Mouse (Mus musculus): ENCODE data around the gene Siah3. TPM values are rescaled to one million over a fixed set of nuclear protein-coding genes. Genes with fewer than 3 reads are reported as not detected.
A peak's percentile ranks its signal among the peaks of the same experiment; 100 is the strongest.
"Not testable (repeated sequence)": the region's sequence is repeated elsewhere in the genome, so short reads cannot be mapped to it uniquely, and the experiment has no call there.

Gene Siah3
- total RNA-seq (2021): 1 to 10 TPM; 7.7 to 8.5 TPM
- long read RNA-seq, experiment 1, full-length matches to known transcripts: 1 of 4 reads
- long read RNA-seq, experiment 1, partial matches to known transcripts: 0 of 4 reads
- long read RNA-seq, experiment 1, other reads (novel, unspliced or antisense): 3 of 4 reads
- long read RNA-seq, experiment 2, full-length matches to known transcripts: 10 of 12 reads
- long read RNA-seq, experiment 2, partial matches to known transcripts: 2 of 12 reads
- long read RNA-seq, experiment 2, other reads (novel, unspliced or antisense): 0 of 12 reads

DNA sequence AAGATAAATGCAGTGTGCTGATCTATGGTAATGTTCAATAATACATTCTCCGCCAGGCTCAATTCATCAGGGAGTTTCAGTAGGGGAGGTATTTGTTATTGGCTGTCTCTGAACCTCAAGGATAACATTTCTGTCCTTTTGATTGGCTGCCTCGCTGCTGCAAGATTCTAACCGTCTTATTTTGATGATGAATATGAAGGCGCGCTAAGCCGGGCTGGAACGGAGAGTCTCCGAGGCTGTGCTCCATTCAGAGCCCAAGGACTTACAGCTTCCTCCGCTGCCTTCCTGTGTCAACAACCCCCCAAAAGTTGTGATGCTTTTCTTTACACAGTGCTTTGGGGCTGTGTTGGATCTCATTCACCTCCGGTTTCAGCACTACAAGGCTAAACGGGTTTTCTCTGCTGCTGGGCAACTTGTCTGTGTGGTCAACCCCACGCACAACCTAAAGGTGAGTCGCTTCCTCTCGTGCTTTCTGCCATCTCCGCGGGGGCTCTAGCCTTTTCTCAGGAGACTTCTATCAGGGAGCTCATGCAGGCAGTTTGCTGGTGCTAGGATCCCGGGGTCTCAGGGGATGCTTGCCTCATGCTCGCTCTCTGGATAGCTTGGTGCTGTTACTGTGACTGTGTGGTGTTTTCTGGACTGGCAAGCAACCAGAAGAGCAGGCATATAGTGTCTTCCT lies at the start of gene Siah3:
Gene Siah3 (plus strand): TSS at position 240 of the 679 bp plus-strand sequence.
- 0 out of 2 replicates have a peak, but pooled peaks have one; percentile 11 for TF ChIP-seq CTCF (conservative IDR thresholded peaks at IDR 0.05)
- peak; percentile 51 to 68 for DNase-seq (ENCODE audit: low spot score in 2 of 2)
- H3K4me3 ChIP-seq: peak within 1 kb of the TSS; percentile 72
- peak within 1 kb of the TSS; percentile 93 for H3K27ac ChIP-seq

DNA sequence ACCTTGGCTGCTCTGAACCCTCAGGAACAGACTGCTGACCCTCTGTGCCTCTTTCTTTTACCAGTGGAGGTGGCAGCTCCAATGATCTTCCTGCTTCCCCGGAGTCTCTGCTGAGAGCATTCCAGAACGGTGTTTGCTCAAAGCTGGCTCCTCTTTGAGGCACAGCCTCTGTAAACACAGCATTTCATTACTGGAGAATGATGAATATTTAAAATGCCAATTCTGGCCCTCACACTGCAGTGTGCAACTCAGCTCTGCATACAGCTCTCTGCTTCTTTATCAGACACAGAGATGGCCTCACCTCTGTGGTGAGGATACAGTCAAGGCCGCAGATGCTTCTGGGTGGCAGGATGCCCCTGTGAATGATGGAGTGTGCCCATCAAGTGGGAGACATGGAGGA lies 46.0 kb upstream of the Siah3 start:
- DNase-seq (ENCODE audit: low spot score in 2 of 2): no peak
- Histone ChIP-seq H3K27ac (no peak overlapping the region), H3K4me3 (no peak overlapping the region)
- TF ChIP-seq CTCF (conservative IDR thresholded peaks at IDR 0.05): no peak

DNA sequence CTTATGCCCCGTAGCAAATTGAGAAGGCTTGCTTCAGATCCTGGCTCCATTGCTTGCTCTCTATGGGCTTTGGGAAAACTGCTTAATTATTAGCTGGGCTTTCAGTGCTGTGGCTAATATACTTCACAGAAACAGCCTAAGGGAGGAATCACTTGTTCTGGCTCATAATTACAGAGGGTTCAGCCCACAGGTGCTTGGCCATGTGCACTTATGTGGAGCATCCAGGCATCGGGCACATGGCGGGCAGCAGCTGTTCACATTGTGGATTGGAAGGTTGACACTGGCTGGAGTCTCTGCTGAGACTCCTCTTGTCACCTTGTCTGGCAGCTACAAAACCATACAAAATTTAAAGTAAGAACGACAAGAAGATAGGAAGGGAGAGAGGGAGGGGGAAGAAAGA lies 45.4 kb upstream of the Siah3 start:
- no peak overlapping the region for H3K4me3 ChIP-seq
- TF ChIP-seq CTCF (conservative IDR thresholded peaks at IDR 0.05): no peak
- no peak for DNase-seq (ENCODE audit: low spot score in 2 of 2)
- H3K27ac ChIP-seq: no peak overlapping the region

DNA sequence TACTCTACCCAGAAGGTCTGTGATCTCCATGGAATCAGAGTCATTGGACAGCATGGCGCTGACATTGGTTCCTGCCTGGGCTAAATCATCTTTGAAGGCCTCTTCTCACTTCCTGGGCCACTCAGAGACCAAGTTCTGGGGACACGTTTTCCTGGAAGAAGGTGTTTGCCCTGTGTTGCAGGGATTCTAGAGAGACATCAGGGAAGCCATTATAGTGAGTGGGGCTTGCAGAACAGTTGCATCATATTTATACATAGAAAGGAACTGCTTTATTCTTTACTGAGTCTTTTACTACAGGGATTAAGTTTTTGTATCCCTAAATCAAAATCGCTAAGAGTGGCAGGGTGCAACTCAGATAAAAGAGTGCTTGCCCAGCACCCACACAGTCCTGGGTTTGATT lies 37.1 kb upstream of the Siah3 start:
- TF ChIP-seq CTCF (conservative IDR thresholded peaks at IDR 0.05): no peak
- Histone ChIP-seq H3K4me3 (no peak overlapping the region), H3K27ac (no peak overlapping the region)
- no peak for DNase-seq (ENCODE audit: low spot score in 2 of 2)

DNA sequence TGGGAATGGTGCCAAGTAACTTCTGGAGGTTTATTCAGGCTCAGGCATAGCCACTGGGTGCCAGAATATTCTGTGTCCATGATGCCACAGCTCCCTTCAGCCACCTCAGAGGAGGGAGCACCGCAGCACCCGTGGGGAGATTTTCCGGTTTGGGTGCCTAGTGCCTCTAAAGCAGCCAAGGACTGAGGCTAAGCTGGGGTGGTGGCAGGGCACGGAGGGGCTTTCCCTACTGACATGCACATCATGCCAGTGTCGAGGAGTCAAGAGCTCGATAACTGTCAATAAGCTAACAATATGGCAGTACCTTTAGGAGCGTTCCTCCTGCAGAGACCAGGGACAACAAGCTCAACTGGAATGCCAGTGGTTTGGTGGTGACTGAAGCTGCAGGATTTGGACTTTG lies 35.9 kb upstream of the Siah3 start:
- no peak for TF ChIP-seq CTCF (conservative IDR thresholded peaks at IDR 0.05)
- H3K27ac ChIP-seq: peak overlapping the region; percentile 65; the same call in 1 of the 2 replicates
- no peak overlapping the region for H3K4me3 ChIP-seq
- DNase-seq (ENCODE audit: low spot score in 2 of 2): no peak

DNA sequence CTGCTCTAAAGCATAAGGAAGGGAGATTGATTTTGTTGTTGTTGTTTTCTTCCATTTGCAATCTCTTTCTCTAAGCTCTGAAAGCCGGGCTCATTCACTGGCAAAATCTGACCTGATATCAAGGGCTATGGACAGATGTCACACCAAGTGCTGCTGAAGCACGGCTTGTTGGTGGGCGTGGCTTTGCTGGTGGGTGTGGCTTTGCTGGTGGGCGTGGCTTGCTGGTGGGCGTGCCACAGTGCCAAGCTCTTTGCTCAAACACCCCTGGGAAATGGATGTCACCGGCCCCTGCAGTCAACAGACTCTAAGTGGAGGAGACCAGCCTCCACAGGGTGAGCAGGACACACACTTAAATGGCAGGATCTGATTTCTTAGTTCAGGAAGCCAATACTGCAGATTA lies 35.0 kb upstream of the Siah3 start:
- Histone ChIP-seq H3K4me3 (no peak overlapping the region), H3K27ac (peak overlapping the region; percentile 25; the same call in 1 of the 2 replicates)
- no peak for TF ChIP-seq CTCF (conservative IDR thresholded peaks at IDR 0.05)
- no peak for DNase-seq (ENCODE audit: low spot score in 2 of 2)

DNA sequence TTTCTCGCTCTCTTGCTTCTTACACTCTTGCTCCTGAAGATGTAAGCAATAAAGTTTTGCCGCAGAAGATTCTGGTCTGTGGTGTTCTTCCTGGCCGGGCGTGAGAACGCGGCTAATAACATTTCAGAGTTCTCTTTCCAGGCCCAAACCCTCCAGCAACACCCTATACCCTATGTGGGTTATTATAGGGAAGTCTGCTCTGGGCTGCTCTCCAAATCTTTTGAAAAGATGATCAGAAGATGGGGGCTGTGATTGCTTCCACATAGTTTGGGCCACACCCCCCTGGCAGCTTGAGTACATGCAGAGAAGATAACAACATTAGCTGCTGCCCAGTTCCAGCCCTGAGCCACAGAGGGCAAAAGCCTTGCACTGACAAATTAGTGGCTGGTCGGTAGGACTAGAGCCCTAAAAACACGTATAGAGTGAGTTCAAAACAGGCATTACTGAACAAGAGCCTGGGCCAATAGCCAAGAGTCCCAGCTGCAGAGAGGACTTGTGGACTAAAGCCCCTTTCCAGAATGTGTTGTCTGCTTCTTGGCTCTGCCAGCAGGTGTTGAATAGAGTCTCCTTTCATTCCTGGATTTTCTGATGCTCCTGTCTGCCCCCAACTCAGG lies 24.5 kb upstream of the Siah3 start:
- no peak for TF ChIP-seq CTCF (conservative IDR thresholded peaks at IDR 0.05)
- DNase-seq (ENCODE audit: low spot score in 2 of 2): no peak
- H3K4me3 ChIP-seq: no peak overlapping the region
- no peak overlapping the region for H3K27ac ChIP-seq

DNA sequence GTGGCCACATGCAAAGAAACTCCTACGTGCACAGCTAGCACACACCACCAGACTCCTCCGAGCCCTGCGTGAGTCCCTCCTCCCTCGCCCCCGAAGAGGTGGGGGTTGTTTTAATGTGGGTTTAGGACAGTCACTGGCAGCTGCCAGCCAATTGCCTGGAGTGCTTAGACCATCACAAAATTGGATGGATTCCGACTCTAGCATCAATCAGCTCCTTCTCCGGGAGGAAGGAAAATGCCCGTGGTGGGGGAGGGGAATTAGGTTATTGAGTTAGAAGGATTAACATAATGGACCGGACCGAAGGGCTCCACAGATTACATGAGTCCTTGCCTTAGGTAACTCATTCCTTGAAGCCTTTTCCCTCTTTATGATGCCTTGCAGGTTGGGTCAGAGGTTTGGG lies 22.9 kb upstream of the Siah3 start:
- Histone ChIP-seq H3K4me3 (no peak overlapping the region), H3K27ac (peak overlapping the region; percentile 5; the same call in 1 of the 2 replicates)
- DNase-seq (ENCODE audit: low spot score in 2 of 2): peak in 1 of 2 experiments; percentile 11
- no peak for TF ChIP-seq CTCF (conservative IDR thresholded peaks at IDR 0.05)

DNA sequence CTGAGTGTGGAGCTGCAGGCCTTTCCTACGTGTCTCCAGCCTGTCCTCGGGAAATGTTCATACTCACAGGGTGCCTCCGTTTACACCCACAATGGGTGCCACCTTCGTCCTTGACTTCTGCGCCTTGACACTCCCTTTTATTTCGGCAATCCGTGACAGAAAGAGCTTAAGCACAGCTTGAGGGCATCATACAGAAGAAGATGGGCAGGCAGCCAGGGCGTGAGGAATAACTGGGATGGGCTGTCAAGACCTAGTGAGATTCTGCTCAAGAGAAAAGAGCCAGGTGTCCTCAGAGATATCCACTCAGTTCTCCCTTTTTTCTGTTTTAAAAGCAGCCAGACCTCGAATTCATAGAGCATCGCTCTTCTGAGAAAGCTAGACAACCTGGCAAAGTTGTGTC lies 21.2 kb upstream of the Siah3 start:
- peak in 1 of 2 experiments; percentile 4 for DNase-seq (ENCODE audit: low spot score in 2 of 2)
- H3K27ac ChIP-seq: no peak overlapping the region
- TF ChIP-seq CTCF (conservative IDR thresholded peaks at IDR 0.05): no peak
- no peak overlapping the region for H3K4me3 ChIP-seq

DNA sequence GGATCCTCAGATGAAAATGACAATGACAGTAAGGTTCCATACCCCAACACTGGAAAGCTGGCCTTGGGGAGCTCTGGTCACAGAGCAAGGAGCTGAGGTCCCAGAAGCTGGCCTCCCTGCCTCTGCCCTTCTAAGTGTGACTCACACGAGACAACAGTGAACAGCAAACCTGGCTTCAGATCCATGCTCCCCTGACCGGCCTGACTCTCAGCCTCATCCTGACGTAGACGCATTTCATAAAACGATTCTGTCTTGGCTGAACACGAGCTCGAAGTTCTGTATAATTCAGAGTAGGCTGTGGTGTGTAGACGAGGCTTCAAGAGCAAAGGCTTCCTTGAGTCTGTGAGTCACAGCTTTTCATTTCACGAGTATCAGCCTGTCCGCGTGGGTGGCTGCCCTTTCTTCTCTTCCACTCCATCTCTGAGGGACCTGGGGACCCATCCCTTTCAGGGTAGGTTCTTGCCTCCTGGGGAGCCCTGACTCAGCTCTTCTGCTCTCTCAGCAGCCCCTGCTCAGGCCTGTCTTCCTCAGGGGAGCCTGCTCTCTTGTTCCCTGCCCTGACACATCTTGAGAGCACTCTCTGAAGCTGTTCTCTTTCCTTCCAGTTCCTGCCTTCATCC lies 11.2 kb upstream of the Siah3 start:
- peak in 1 of 2 experiments; percentile 14 for DNase-seq (ENCODE audit: low spot score in 2 of 2)
- H3K4me3 ChIP-seq: no peak overlapping the region
- H3K27ac ChIP-seq: peak overlapping the region; percentile 85
- TF ChIP-seq CTCF (conservative IDR thresholded peaks at IDR 0.05): no peak

DNA sequence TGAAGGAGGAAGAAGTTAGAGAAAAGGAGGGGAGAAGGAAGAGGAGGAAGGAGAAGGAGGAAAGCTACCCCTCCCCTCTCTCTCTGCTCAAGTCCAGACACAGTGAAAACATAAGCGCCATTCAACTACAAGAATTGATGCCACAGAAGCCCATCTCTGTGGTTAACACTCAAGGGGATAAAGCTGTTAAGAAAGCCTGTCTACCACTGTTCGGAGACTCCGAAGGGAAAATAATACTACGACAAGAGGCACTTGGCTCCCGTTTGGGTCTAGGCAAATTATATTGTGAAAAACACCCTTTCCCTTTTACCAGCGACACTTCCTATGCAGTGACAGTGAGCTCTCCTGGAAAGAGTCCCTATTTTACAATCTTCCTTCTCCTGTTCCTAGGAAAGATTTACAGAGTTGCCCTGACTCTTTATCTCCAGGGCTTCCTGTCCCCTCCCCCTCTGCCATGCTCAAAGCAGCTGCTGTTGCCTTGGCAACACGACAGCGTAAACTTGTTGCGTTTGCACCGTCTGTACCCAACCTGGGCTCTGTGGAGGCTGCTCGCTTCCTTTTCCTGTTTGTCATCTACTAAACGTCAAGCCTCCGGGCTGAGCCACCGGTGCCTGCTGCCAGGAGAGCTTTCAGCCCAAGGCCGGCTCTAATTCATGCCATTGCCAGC lies 10.4 kb upstream of the Siah3 start:
- Histone ChIP-seq H3K27ac (peak overlapping the region; percentile 85), H3K4me3 (peak overlapping the region; percentile 45)
- DNase-seq (ENCODE audit: low spot score in 2 of 2): peak; percentile 76 to 83
- no peak for TF ChIP-seq CTCF (conservative IDR thresholded peaks at IDR 0.05)

DNA sequence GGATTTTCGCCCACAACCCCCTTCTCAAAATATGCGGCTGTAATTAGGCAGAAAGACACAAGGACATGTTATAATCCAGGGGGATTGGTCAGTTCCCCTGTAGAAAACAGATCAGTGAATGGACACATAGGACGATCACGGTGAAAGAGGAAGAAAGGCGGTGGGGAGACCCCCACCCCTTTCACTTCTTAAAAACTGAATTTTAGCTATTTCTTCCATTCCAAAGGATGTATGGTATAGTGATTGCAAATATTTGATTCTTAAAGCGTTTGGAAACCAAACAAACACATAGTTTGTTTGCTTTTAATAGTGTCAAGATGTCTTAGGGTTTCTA lies 9.9 kb upstream of the Siah3 start:
- no peak for TF ChIP-seq CTCF (conservative IDR thresholded peaks at IDR 0.05)
- no peak for DNase-seq (ENCODE audit: low spot score in 2 of 2)
- Histone ChIP-seq H3K4me3 (peak overlapping the region; percentile 45), H3K27ac (peak overlapping the region; percentile 85)

DNA sequence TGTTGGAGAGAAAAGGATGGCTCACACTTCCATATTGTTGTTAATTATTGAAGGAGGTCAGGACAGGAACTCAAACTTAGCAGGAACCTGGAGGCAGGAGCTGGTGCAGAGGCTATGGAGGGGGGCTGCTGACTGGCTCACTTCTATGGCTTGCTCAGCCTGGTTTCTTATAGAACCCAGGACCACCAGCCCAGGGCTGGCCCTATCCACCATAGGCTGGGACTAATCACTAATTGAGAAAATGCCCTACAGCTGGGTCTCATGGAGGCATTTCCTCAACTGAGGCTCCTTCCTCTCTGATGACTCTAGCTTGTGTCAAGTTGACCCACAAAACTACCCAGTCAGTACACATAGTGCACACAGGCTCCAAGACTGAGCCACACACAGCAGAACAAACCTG lies 9.5 kb upstream of the Siah3 start:
- DNase-seq (ENCODE audit: low spot score in 2 of 2): peak in 1 of 2 experiments; percentile 7
- H3K4me3 ChIP-seq: not testable (repeated sequence)
- peak overlapping the region; percentile 85; the same call in 1 of the 2 replicates for H3K27ac ChIP-seq
